Mouse (Mus musculus) myocyte (in vitro differentiated cells): ENCODE data around the gene Tln2.

ENCODE experiments used
- POLR2A ChIP-seq: IDR thresholded peaks from one replicate; pipeline ENCODE4 v1.6.1; 2011; ENCODE audit warnings: low read depth, mild to moderate bottlenecking, control low read depth, moderate library complexity; ENCODE audit not compliant: insufficient read length
- TCF12 ChIP-seq: IDR thresholded peaks from one replicate; pipeline ENCODE4 v1.6.1; 2011; ENCODE audit warnings: mild to moderate bottlenecking, control low read depth; ENCODE audit not compliant: poor library complexity, insufficient read depth, severe bottlenecking
- USF1 ChIP-seq: IDR thresholded peaks from one replicate; pipeline ENCODE4 v1.6.1; 2011; ENCODE audit warnings: low read depth, mild to moderate bottlenecking, control low read depth, moderate library complexity

- TF ChIP-seq POLR2A (no peak), USF1 (no peak), TCF12 (no peak)
Observed at GRCm38 (mm10) chr9:67486621-67487020, 72.9 kb downstream of the Tln2 start.
